Mouse (Mus musculus) heart, postnatal 0 days (tissue): ENCODE data around the gene Zfp451. TPM values are rescaled to one million over a fixed set of nuclear protein-coding genes. Genes with fewer than 3 reads are reported as not detected.

Experiments used
- ATAC-seq: fragments of 200-750 bp; cut with Nextera tagmentation; 2 replicates; pipeline ENCODE4 v1.8.0; 2017; ENCODE audit warnings: low read depth, moderate number of reproducible peaks, moderate library complexity; ENCODE audit not compliant: insufficient read depth
- DNase-seq: peaks from one replicate; pipeline ENCODE4 v3.0.0-alpha.2; 2016; ENCODE audit warnings: low spot score
- H3K27ac ChIP-seq: fragments of 300-500 bp; sonication (generic); 2 replicates; pipeline ENCODE4 v1.5.1; 2014; ENCODE audit warnings: low read depth, mild to moderate bottlenecking
- H3K27me3 ChIP-seq: fragments of 300-500 bp; sonication (generic); 2 replicates; pipeline ENCODE4 v1.6.1; 2014; ENCODE audit warnings: low read length, mixed read lengths; ENCODE audit not compliant: control insufficient read depth, insufficient read depth
- H3K36me3 ChIP-seq: fragments of 300-500 bp; sonication (generic); replicated peaks from 2 replicates; pipeline ENCODE4 v1.6.1; 2014; ENCODE audit warnings: low read length, mixed read lengths; ENCODE audit not compliant: control insufficient read depth, insufficient read depth
- H3K4me1 ChIP-seq: fragments of 300-500 bp; sonication (generic); 2 replicates; pipeline ENCODE4 v1.6.1; 2014; ENCODE audit warnings: antibody characterized with exemption; ENCODE audit not compliant: control insufficient read depth, insufficient read depth
- H3K4me2 ChIP-seq: fragments of 300-500 bp; sonication (generic); 2 replicates; pipeline ENCODE4 v1.6.1; 2014; ENCODE audit warnings: low read depth, mild to moderate bottlenecking, low read length, moderate library complexity
- H3K4me3 ChIP-seq: fragments of 300-500 bp; sonication (generic); 2 replicates; pipeline ENCODE4 v1.5.1; 2014; ENCODE audit warnings: low read depth, low read length
- H3K9ac ChIP-seq: fragments of 300-500 bp; sonication (generic); replicated peaks from 2 replicates; pipeline ENCODE4 v1.6.1; 2014; ENCODE audit warnings: low read depth, low read length, mixed read lengths
- H3K9me3 ChIP-seq: fragments of 300-500 bp; sonication (generic); replicated peaks from 2 replicates; pipeline ENCODE4 v1.6.1; 2016; ENCODE audit warnings: low read length; ENCODE audit not compliant: control insufficient read depth
- CTCF ChIP-seq: IDR thresholded peaks from 2 replicates; pipeline ENCODE4 v1.5.1; 2016; ENCODE audit warnings: antibody characterized with exemption, control low read depth, low read depth
- EP300 ChIP-seq: IDR thresholded peaks from 2 replicates; pipeline ENCODE4 v1.6.1; 2016; ENCODE audit warnings: antibody characterized with exemption, low read depth
- WGBS: fragments of 180-500 bp; shearing (Covaris S2); extraction: QIAGEN DNeasy Blood & Tissue Kit; methylation state at CpG from one replicate; pipeline ENCODE4 v1.1.7; 2014; 5-methylcytosine and 5-hydroxymethylcytosine counted together
- polyA plus RNA-seq: library from polyadenylated mRNA; unstranded; fragments of >200 nt; fragmentation: Nextera tagmentation; extraction: Ambion mirVana; gene quantifications from 2 replicates; pipeline ENCODE4 v1.2.1, GENCODE M21; 2015
- total RNA-seq: library from RNA; depleted of rRNA; stranded (reverse); fragments of >200 nt; gene quantifications from 2 replicates; pipeline ENCODE4 v1.2.3, GENCODE M21; 2014; ENCODE audit warnings: low replicate concordance; rRNA removed

Zfp451 gene
- total and polyA plus RNA-seq, 2 experiments from 2014 or later: 8.4 to 12.1 TPM

DNA sequence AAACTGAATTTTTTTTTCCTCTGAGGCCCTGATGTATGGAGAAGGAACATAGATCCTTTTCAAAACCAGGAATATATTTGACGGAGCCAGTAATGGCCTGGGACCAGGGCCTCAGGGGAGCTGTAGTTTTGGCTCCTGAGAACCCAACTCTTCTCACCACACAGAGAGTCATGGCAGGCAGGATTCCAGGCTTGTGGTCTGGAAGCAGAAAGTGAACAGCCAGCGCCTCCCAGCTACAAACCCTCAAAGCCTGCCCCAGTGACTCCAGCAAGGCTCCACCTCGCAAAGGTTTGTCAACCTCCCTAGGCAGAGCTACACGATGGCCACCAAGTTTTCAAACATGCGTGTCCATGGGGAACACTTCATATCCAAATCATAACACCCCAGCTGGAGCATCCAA, 102.4 kb downstream of the Zfp451 start:
- WGBS: 82% methylated on average over 5 of the region's 5 CpGs
- Histone ChIP-seq H3K4me2 (no peak overlapping the region), H3K27me3 (no peaks in the 10 kb centered on the region), H3K9ac (no peak overlapping the region), H3K36me3 (no peaks in the 10 kb centered on the region), H3K27ac (no peak overlapping the region), H3K4me3 (no peak overlapping the region), H3K9me3 (no peaks in the 10 kb centered on the region), H3K4me1 (no peaks in the 10 kb centered on the region)
- TF ChIP-seq CTCF (no peak), EP300 (no peak)
- no peak for DNase-seq
- no peak for ATAC-seq

Other genes starting within 250 kb of the Zfp451 start
- gene Prim2, start 144.8 kb downstream of the Zfp451 start, total RNA-seq: 8.9 and 13.9 TPM in 2 replicates
- 4.9 and 6.4 TPM in 2 replicates for gene Prim2, start 144.8 kb downstream of the Zfp451 start, polyA plus RNA-seq
- 1.0 and 1.9 TPM in 2 replicates for gene Rab23, start 94.7 kb downstream of the Zfp451 start, total RNA-seq
- 8.9 and 9.0 TPM in 2 replicates for gene Rab23, start 94.7 kb downstream of the Zfp451 start, polyA plus RNA-seq
- gene Bag2, start 56.8 kb downstream of the Zfp451 start, total RNA-seq: 62.5 and 76.3 TPM in 2 replicates
- 67.0 and 77.9 TPM in 2 replicates for gene Bag2, start 56.8 kb downstream of the Zfp451 start, polyA plus RNA-seq
- 0.81 and 8.1 TPM in 2 replicates for gene Bend6, start 93.2 kb upstream of the Zfp451 start, total RNA-seq
- gene Bend6, start 93.2 kb upstream of the Zfp451 start, polyA plus RNA-seq: 1.9 TPM in 2 replicates
- gene Dst, start 93.6 kb upstream of the Zfp451 start, total RNA-seq: 104 and 106 TPM in 2 replicates
- 18.2 and 21.7 TPM in 2 replicates for gene Dst, start 93.6 kb upstream of the Zfp451 start, polyA plus RNA-seq